In the genomic region with DNA sequence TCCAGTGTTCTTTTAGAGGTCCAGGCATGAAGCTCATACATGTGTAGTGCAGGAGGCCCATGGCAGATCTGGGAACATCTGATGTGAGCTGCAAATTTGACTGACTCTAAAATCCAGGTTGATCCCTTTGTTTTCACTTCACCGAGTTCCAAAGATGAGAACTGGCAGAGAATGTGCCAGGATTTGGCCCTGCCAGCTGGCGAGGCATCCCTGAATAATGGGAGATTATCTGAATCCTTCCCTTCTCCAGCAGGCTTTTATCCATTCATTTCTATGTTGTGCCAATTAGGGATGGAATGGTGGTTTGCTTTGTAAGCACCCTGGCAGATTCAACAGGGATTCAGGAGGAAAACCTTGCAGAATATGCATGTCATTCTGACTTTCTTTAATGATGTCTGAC, we compare ENCODE assay signal across 13 mouse cellular contexts.
DNase-seq lines count a peak whose midpoint lies in the region; ATAC-seq lines count a peak whose summit lies in the region.
"Had no signal": no experiment of that assay in that cellular context is flagged by ENCODE, and none has a peak within 500 bp of the region (broad histone marks: within the 10 kb centered on the region; RNA-seq: fewer than 3 reads in every experiment).

No protein-coding gene starts in this region.

- WGBS in limb, embryonic 10.5 days, result 83% methylated on average over 2 of the region's 2 CpGs

- no peaks in the 10 kb centered on the region for H3K27me3 ChIP-seq in limb, embryonic 10.5 days (ENCODE audit: low read depth, poor library complexity, severe bottlenecking)
- H3K27me3 ChIP-seq: liver, embryonic 15.5 days had no signal

- no peak for ATAC-seq in cerebellum, adult (ENCODE audit: insufficient number of reproducible peaks, low FRiP score, low TSS enrichment)

- no peaks in the 10 kb centered on the region for H3K4me1 ChIP-seq in limb, embryonic 10.5 days
- H3K4me1 ChIP-seq: liver, embryonic 15.5 days had no signal

- H3K27ac ChIP-seq in limb, embryonic 10.5 days, result no peak overlapping the region
- H3K27ac ChIP-seq: liver, embryonic 15.5 days had no signal

- H3K9me3 ChIP-seq in limb, embryonic 10.5 days (replicated peaks), result no peaks in the 10 kb centered on the region
- H3K9me3 ChIP-seq: liver, embryonic 15.5 days had no signal

- DNase-seq in cerebellum, postnatal 14 days, result peak; percentile 93
- DNase-seq in right cerebral cortex, postnatal 14 days, result peak; percentile 4
- no peak for DNase-seq in right cerebral cortex, adult 2 months (ENCODE audit: low spot score in 2 of 2)
- peak; percentile 71 to 92 for DNase-seq in layer of hippocampus, postnatal 14 days (ENCODE audit: low spot score in 2 of 2)
- peak; percentile 32 for DNase-seq in retina, postnatal 7 days (ENCODE audit: low read depth, low spot score)
- DNase-seq in adrenal gland, adult 8-10 months, result no peak
- DNase-seq in limb, embryonic 10.5 days (ENCODE audit: low spot score), result no peak
- DNase-seq: adrenal gland, postnatal 10 days; B cell, adult 2 months; heart, postnatal 10 days; kidney, adult 11 months had no signal

- no peak overlapping the region for H3K4me3 ChIP-seq in limb, embryonic 10.5 days
- H3K4me3 ChIP-seq: liver, embryonic 15.5 days had no signal

- no peaks in the 10 kb centered on the region for H3K36me3 ChIP-seq in limb, embryonic 10.5 days
- H3K36me3 ChIP-seq: liver, embryonic 15.5 days had no signal

Comparison
In these comparisons a context has a peak if more than half of its experiments do, and no peak if none do; other contexts are left out.
1. DNase-seq: peak in cerebellum, postnatal 14 days (2 of 2), right cerebral cortex, postnatal 14 days (single experiment), layer of hippocampus, postnatal 14 days (2 of 2) and retina, postnatal 7 days (single experiment); none in right cerebral cortex, adult 2 months (0 of 2), adrenal gland, adult 8-10 months (single experiment) and limb, embryonic 10.5 days (single experiment).